Mouse (Mus musculus): ENCODE results near the gene Palm. TPM values are rescaled to one million over a fixed set of nuclear protein-coding genes. Genes with fewer than 3 reads are reported as not detected.

Gene Palm
- polyA plus RNA-seq (2015; fragmentation: Nextera tagmentation; extraction: Ambion mirVana): 22.3 and 27.1 TPM in 2 replicates

GRCm38 (mm10) chr10:79793051-79793737 lies at the start of gene Palm:
Palm (plus strand) TSS chr10:79793572.

DNA sequence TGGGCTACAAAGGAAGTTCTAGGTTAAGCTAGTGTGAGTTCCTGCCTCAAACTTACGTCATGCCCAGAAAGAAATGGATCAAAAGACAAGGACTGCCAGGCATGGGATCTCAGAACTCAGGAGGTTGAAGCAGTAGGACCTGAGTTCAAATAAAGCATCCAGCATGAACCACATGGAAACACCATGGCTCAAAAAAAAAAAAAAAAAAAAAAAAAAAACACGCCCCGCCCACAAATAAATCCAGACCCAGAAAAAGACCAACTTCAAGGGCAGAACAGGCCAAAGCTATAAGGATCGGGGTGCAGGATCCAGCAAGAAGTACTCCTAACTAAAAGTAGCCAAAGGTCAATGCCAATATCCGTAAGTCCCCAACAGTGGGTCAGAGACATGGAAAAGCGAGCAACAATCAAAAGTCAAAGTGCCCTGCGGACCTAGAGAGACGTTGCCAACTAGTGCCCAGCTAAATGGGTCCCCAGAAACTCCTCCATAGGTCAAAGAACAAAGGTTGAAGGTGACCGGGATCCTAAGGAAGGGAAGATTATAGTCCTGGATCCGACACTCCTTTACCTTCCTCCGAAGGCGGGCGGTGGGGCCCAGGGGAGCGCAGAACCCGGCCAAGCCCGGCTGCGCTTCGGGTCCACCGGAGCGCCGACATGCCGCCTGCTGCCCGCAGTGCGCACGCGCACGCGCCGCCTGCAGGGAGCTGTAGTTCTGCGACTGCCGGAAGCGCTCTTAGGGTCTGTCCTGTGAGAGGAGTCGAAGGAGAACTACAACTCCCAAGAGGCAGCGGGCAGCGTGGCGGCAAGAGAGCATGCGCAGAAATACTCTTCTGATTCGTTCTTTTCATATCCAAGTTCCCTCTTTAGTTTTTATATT lies 47.2 kb upstream of the Palm start, which contains the start of gene Polrmt:
Gene Polrmt (minus strand): TSS at position 684 of the 876 bp plus-strand sequence.

DNA sequence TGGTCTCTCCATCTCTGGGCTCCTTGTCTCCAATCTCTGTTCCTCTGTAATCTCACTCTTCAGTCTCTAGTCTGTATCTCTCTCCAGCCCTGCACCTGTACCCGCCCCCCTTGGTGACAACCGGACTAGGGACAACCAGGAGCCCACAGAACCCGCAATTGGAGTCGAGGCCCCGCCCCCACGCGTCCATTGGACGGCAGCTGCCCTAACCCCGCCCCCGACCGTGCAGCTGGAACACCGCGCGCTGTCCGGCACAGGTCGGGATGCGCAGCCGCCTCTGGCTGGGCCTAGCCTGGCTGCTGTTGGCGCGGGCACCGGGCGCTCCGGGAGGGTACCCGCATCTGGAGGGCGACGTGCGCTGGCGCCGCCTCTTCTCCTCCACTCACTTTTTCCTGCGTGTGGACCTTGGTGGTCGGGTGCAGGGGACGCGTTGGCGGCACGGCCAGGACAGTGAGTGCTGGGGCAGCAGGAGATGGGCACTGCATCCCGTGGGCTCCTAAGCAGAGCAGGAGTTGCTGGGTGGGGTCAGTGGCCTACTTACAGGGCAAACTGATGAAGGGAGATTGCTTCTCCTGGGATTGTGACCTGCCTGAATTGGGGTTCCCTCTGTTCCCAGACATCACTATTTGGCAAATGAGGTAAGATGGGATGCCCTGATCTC lies 38.4 kb upstream of the Palm start, which contains the start of gene Fgf22:
Gene Fgf22 (plus strand): TSS at position 221 of the 661 bp plus-strand sequence.

GRCm38 (mm10) chr10:79766508-79767325 lies 26.7 kb upstream of the Palm start, which contains the start of gene Rnf126:
Rnf126 (minus strand) TSS chr10:79766952.

DNA sequence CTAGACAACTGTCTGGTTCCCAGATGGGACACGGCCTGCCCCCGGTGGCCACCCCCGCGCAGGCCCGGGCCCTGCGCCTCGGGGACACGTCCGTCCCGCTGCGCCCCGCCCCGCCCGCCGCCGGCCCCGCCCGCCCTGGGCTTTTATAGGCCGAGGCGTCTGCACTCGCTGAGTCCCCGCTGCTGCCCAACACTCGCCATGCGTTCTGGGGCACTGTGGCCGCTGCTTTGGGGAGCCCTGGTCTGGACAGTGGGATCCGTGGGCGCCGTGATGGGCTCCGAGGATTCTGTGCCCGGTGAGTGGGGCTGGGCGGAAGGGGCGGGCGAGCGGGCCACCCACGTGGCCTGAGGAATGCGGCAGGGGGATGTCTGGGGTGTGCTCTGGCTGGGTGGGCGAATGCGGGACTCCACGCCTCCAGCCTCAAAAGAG lies 16.3 kb upstream of the Palm start, which contains the start of gene Fstl3:
Gene Fstl3 (plus strand): TSS at position 170 of the 429 bp plus-strand sequence.

GRCm38 (mm10) chr10:79790861-79791260 lies 2.5 kb upstream of the Palm start, which contains the start of gene Prss57:
Prss57 (minus strand) TSS chr10:79790961.

DNA sequence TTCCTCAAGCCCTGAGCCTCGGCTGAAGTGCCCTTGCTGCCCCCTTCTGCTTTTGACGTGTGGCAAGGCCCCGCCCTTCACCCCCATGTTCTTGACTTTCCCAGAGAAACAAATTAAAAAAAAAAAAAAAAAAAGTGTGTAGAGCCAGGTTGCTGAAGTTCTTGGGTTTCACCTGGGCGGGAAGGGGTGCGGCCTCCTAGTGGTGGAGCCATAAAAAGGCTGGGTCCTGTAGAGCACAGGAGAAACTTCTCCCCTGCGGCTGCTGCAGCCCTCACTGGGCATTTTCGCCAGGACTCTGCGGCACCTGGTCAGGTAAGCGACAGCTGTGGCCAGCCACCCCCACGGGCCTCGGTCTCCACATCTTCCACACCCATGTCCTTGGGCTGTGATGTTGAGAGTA lies 27.4 kb downstream of the Palm start, which contains the start of gene Misp:
Gene Misp (plus strand): TSS at position 208 of the 400 bp plus-strand sequence.

DNA sequence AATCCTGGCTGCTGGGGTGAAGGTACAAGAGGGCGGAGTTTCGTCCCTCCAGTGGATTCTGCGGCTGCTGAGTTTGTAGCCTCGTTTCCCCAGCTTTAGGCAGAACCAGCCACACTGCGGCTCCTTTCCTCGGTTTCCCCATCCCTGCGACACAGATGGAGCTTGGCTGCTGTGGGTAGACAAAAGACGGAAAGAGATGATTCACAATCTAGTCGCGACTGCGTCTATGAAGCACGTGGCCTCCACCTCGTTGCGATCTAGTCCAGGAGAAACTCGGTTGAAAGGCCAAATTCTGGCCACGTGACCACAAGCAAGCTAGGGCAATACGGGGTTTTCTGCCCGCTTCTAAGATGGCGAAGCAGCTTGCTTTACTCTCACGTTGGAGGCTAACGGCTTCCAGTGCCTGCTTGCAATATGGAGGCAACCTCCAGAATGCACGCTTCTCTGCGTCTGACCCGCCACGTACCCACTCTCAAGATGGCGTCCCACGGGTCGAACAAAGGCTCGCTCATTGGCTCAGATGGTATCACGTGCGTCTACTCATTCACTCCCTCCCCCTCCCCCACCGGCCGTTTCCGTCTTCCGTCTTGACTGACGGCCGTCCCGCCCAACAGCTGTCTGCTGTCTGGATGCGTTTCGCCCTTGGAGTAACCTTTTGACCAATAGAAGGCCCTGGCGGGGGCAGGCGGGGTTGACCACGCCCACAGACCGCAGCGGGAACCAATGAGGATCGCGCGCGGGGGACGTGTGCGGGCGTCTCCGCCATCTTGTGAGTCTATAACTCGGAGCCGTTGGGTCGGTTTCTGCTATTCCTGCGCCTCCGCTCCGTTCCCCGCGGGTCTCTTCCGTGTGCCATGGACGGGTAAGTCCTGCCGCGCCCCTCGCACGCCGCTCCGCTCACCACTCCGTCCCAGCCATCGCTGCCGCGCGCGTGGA lies 60.8 kb downstream of the Palm start, which contains the start of gene Ptbp1:
Gene Ptbp1 (plus strand): TSS at position 568 of the 936 bp plus-strand sequence.

Small RNA genes lying within 50 kb of the gene (microRNA-seq; reads per million reads assigned to microRNA genes)
- gene Mir6910: 0 to 0.30 reads per million in 2 experiments

Other genes starting within 250 kb of the Palm start
- gene Mier2, start 238.4 kb upstream of the Palm start, polyA plus RNA-seq (2015; fragmentation: Nextera tagmentation; extraction: Ambion mirVana): 20.8 and 20.9 TPM in 2 replicates
- gene Theg, start 206.2 kb upstream of the Palm start, polyA plus RNA-seq (2015; fragmentation: Nextera tagmentation; extraction: Ambion mirVana): not detected in 2 replicates
- gene C2cd4c, start 179.5 kb upstream of the Palm start, polyA plus RNA-seq (2015; fragmentation: Nextera tagmentation; extraction: Ambion mirVana): not detected in 2 replicates
- gene Shc2, start 155.7 kb upstream of the Palm start, polyA plus RNA-seq (2015; fragmentation: Nextera tagmentation; extraction: Ambion mirVana): 1.3 and 1.8 TPM in 2 replicates
- gene Odf3l2, start 147.8 kb upstream of the Palm start, polyA plus RNA-seq (2015; fragmentation: Nextera tagmentation; extraction: Ambion mirVana): 0.13 TPM in 1 of 2 replicates, not detected in the other
- gene Madcam1, start 129.0 kb upstream of the Palm start, polyA plus RNA-seq (2015; fragmentation: Nextera tagmentation; extraction: Ambion mirVana): 0.77 and 1.5 TPM in 2 replicates
- gene Tpgs1, start 124.2 kb upstream of the Palm start, polyA plus RNA-seq (2015; fragmentation: Nextera tagmentation; extraction: Ambion mirVana): 36.8 and 43.0 TPM in 2 replicates
- gene Cdc34, start 111.4 kb upstream of the Palm start, polyA plus RNA-seq (2015; fragmentation: Nextera tagmentation; extraction: Ambion mirVana): 329 and 340 TPM in 2 replicates
- 0.26 and 0.43 TPM in 2 replicates for gene Gzmm, start 104.6 kb upstream of the Palm start, polyA plus RNA-seq (2015; fragmentation: Nextera tagmentation; extraction: Ambion mirVana)
- 614 and 720 TPM in 2 replicates for gene Bsg, start 89.1 kb upstream of the Palm start, polyA plus RNA-seq (2015; fragmentation: Nextera tagmentation; extraction: Ambion mirVana)
- 0.04 and 0.10 TPM in 2 replicates for gene Hcn2, start 76.9 kb upstream of the Palm start, polyA plus RNA-seq (2015; fragmentation: Nextera tagmentation; extraction: Ambion mirVana)
- 22.6 and 26.4 TPM in 2 replicates for gene Polrmt, start 47.0 kb upstream of the Palm start, polyA plus RNA-seq (2015; fragmentation: Nextera tagmentation; extraction: Ambion mirVana)
- 0.14 and 0.51 TPM in 2 replicates for gene Fgf22, start 38.5 kb upstream of the Palm start, polyA plus RNA-seq (2015; fragmentation: Nextera tagmentation; extraction: Ambion mirVana)
- gene Rnf126, start 26.6 kb upstream of the Palm start, polyA plus RNA-seq (2015; fragmentation: Nextera tagmentation; extraction: Ambion mirVana): 58.3 and 61.0 TPM in 2 replicates
- 3.3 and 3.8 TPM in 2 replicates for gene Fstl3, start 16.3 kb upstream of the Palm start, polyA plus RNA-seq (2015; fragmentation: Nextera tagmentation; extraction: Ambion mirVana)
- gene Prss57, start 2.6 kb upstream of the Palm start, polyA plus RNA-seq (2015; fragmentation: Nextera tagmentation; extraction: Ambion mirVana): not detected in 2 replicates
- gene Misp, start 27.4 kb downstream of the Palm start, polyA plus RNA-seq (2015; fragmentation: Nextera tagmentation; extraction: Ambion mirVana): not detected in 2 replicates
- 49.8 and 68.7 TPM in 2 replicates for gene Ptbp1, start 60.9 kb downstream of the Palm start, polyA plus RNA-seq (2015; fragmentation: Nextera tagmentation; extraction: Ambion mirVana)
- gene Prtn3, start 80.9 kb downstream of the Palm start, polyA plus RNA-seq (2015; fragmentation: Nextera tagmentation; extraction: Ambion mirVana): 0.76 and 0.79 TPM in 2 replicates
- 1.9 TPM in 2 replicates for gene Plppr3, start 81.1 kb downstream of the Palm start, polyA plus RNA-seq (2015; fragmentation: Nextera tagmentation; extraction: Ambion mirVana)
- gene Elane, start 92.7 kb downstream of the Palm start, polyA plus RNA-seq (2015; fragmentation: Nextera tagmentation; extraction: Ambion mirVana): 0.24 and 1.7 TPM in 2 replicates
- gene Cfd, start 97.3 kb downstream of the Palm start, polyA plus RNA-seq (2015; fragmentation: Nextera tagmentation; extraction: Ambion mirVana): 53.1 and 1,890 TPM in 2 replicates
- gene Med16, start 115.4 kb downstream of the Palm start, polyA plus RNA-seq (2015; fragmentation: Nextera tagmentation; extraction: Ambion mirVana): 22.4 and 23.7 TPM in 2 replicates
- 15.9 TPM in 1 of 2 replicates, not detected in the other for gene Gm26602, start 117.3 kb downstream of the Palm start, polyA plus RNA-seq (2015; fragmentation: Nextera tagmentation; extraction: Ambion mirVana)
- gene Kiss1r, start 123.4 kb downstream of the Palm start, polyA plus RNA-seq (2015; fragmentation: Nextera tagmentation; extraction: Ambion mirVana): 0.36 and 0.54 TPM in 2 replicates
- gene R3hdm4, start 127.6 kb downstream of the Palm start, polyA plus RNA-seq (2015; fragmentation: Nextera tagmentation; extraction: Ambion mirVana): 89.9 and 90.5 TPM in 2 replicates
- gene Arid3a, start 133.5 kb downstream of the Palm start, polyA plus RNA-seq (2015; fragmentation: Nextera tagmentation; extraction: Ambion mirVana): 0.69 and 2.1 TPM in 2 replicates
- 55.1 and 61.1 TPM in 2 replicates for gene Wdr18, start 166.6 kb downstream of the Palm start, polyA plus RNA-seq (2015; fragmentation: Nextera tagmentation; extraction: Ambion mirVana)
- 0.32 and 0.43 TPM in 2 replicates for gene Grin3b, start 177.1 kb downstream of the Palm start, polyA plus RNA-seq (2015; fragmentation: Nextera tagmentation; extraction: Ambion mirVana)
- gene Tmem259, start 190.8 kb downstream of the Palm start, polyA plus RNA-seq (2015; fragmentation: Nextera tagmentation; extraction: Ambion mirVana): 23.1 and 23.6 TPM in 2 replicates
- 44.5 and 55.3 TPM in 2 replicates for gene Cnn2, start 195.0 kb downstream of the Palm start, polyA plus RNA-seq (2015; fragmentation: Nextera tagmentation; extraction: Ambion mirVana)
- 1.5 TPM in 2 replicates for gene Abca7, start 202.9 kb downstream of the Palm start, polyA plus RNA-seq (2015; fragmentation: Nextera tagmentation; extraction: Ambion mirVana)
- gene Arhgap45, start 223.1 kb downstream of the Palm start, polyA plus RNA-seq (2015; fragmentation: Nextera tagmentation; extraction: Ambion mirVana): 2.7 and 4.2 TPM in 2 replicates
- 132 and 134 TPM in 2 replicates for gene Polr2e, start 246.2 kb downstream of the Palm start, polyA plus RNA-seq (2015; fragmentation: Nextera tagmentation; extraction: Ambion mirVana)